Mouse (Mus musculus): Measurements from ENCODE around the gene Plin3. TPM values are rescaled to one million over a fixed set of nuclear protein-coding genes. Genes with fewer than 3 reads are reported as not detected.
A peak's percentile ranks its signal among the peaks of the same experiment; 100 is the strongest.

Plin3 gene
- polyA plus RNA-seq, 1 experiment from 2014 or later, result 14.8 TPM

GRCm38 (mm10) chr17:56296201-56296600, 3.5 kb upstream of the Plin3 start:
- Histone ChIP-seq H3K9ac (replicated peaks) (no peak overlapping the region), H3K9me3 (no peaks in the 10 kb centered on the region), H3K4me1 (replicated peaks) (peaks cover 4% of the 10 kb centered on the region; the same call in 1 of the 2 replicates), H3K4me3 (replicated peaks) (no peak overlapping the region), H3K27me3 (no peaks in the 10 kb centered on the region), H3K4me2 (replicated peaks) (no peak overlapping the region), H3K36me3 (no peaks in the 10 kb centered on the region), H3K27ac (no peak overlapping the region)
- WGBS, result 67% methylated on average over 1 of the region's 1 CpGs
- no peak for ATAC-seq

GRCm38 (mm10) chr17:56294241-56294640, 1.6 kb upstream of the Plin3 start:
- Histone ChIP-seq H3K9ac (replicated peaks) (no peak overlapping the region), H3K4me1 (replicated peaks) (peaks cover 22% of the 10 kb centered on the region), H3K27me3 (no peaks in the 10 kb centered on the region), H3K36me3 (no peaks in the 10 kb centered on the region), H3K27ac (no peak overlapping the region), H3K4me3 (replicated peaks) (no peak overlapping the region), H3K9me3 (no peaks in the 10 kb centered on the region), H3K4me2 (replicated peaks) (no peak overlapping the region)
- WGBS, result 92% methylated on average over 19 of the region's 19 CpGs
- ATAC-seq, result no peak

- 73% methylated on average over 1 of the region's 1 CpGs for WGBS
- Histone ChIP-seq H3K4me2 (replicated peaks) (no peak overlapping the region), H3K27ac (no peak overlapping the region), H3K27me3 (no peaks in the 10 kb centered on the region), H3K4me3 (replicated peaks) (no peak overlapping the region), H3K36me3 (no peaks in the 10 kb centered on the region), H3K9me3 (no peaks in the 10 kb centered on the region), H3K4me1 (replicated peaks) (peaks cover 29% of the 10 kb centered on the region), H3K9ac (replicated peaks) (no peak overlapping the region)
- no peak for ATAC-seq
Measured at GRCm38 (mm10) chr17:56293291-56293690, 618 bp upstream of the Plin3 start.

- no peak for ATAC-seq
- WGBS, result 49% methylated on average over 7 of the region's 7 CpGs
- no peak overlapping the region for H3K4me2 ChIP-seq (replicated peaks)
Measured at GRCm38 (mm10) chr17:56291826-56292475, 722 bp downstream of the Plin3 start.

GRCm38 (mm10) chr17:56291171-56291511, 1.5 kb downstream of the Plin3 start:
- peak overlapping the region; percentile 64; the same call in 1 of the 2 replicates for H3K27ac ChIP-seq
- peak overlapping the region; percentile 30 for H3K4me3 ChIP-seq (replicated peaks)
- H3K27me3 ChIP-seq, result no peaks in the 10 kb centered on the region
- H3K4me2 ChIP-seq (replicated peaks), result peak overlapping the region; percentile 49
- H3K36me3 ChIP-seq, result peaks cover 1% of the 10 kb centered on the region; the same call in 1 of the 2 replicates
- H3K9me3 ChIP-seq, result no peaks in the 10 kb centered on the region
- WGBS, result 2% methylated on average over 16 of the region's 16 CpGs
- H3K4me1 ChIP-seq (replicated peaks), result peaks cover 36% of the 10 kb centered on the region
- ATAC-seq, result peak; percentile 88
- H3K9ac ChIP-seq (replicated peaks), result no peak overlapping the region; the same call in 1 of the 2 replicates

More at GRCm38 (mm10) chr17:56291826-56292475, 722 bp downstream of the Plin3 start:
- Histone ChIP-seq H3K4me3 (replicated peaks) (no peak overlapping the region), H3K27ac (peak overlapping the region; percentile 48; the same call in 1 of the 2 replicates), H3K4me1 (replicated peaks) (peaks cover 36% of the 10 kb centered on the region), H3K27me3 (no peaks in the 10 kb centered on the region), H3K9me3 (no peaks in the 10 kb centered on the region), H3K36me3 (no peaks in the 10 kb centered on the region), H3K9ac (replicated peaks) (no peak overlapping the region)

GRCm38 (mm10) chr17:56290388-56291170, 2.1 kb downstream of the Plin3 start:
- H3K36me3 ChIP-seq, result peaks cover 5% of the 10 kb centered on the region; the same call in 1 of the 2 replicates
- H3K27ac ChIP-seq, result peak overlapping the region; percentile 64
- peak overlapping the region; percentile 30 for H3K4me3 ChIP-seq (replicated peaks)
- H3K27me3 ChIP-seq, result no peaks in the 10 kb centered on the region
- no peaks in the 10 kb centered on the region for H3K9me3 ChIP-seq
- H3K4me1 ChIP-seq (replicated peaks), result peaks cover 36% of the 10 kb centered on the region
- 3% methylated on average over 17 of the region's 17 CpGs for WGBS
- peak overlapping the region; percentile 49 for H3K4me2 ChIP-seq (replicated peaks)
- peak overlapping the region; percentile 52 for H3K9ac ChIP-seq (replicated peaks)
- ATAC-seq, result peak; percentile 53

GRCm38 (mm10) chr17:56289371-56290331, 3.0 kb downstream of the Plin3 start:
- no peaks in the 10 kb centered on the region for H3K9me3 ChIP-seq
- peak overlapping the region; percentile 30 for H3K4me3 ChIP-seq (replicated peaks)
- peaks cover 36% of the 10 kb centered on the region for H3K4me1 ChIP-seq (replicated peaks)
- no peak for ATAC-seq
- WGBS, result 2% methylated on average over 23 of the region's 23 CpGs
- H3K9ac ChIP-seq (replicated peaks), result peak overlapping the region; percentile 52
- no peaks in the 10 kb centered on the region for H3K27me3 ChIP-seq
- H3K36me3 ChIP-seq, result peaks cover 5% of the 10 kb centered on the region; the same call in 1 of the 2 replicates
- H3K4me2 ChIP-seq (replicated peaks), result peak overlapping the region; percentile 49
- peak overlapping the region; percentile 64 for H3K27ac ChIP-seq

- 0 out of 2 replicates have a peak overlapping the region, but pooled peaks have one; percentile 30 for H3K4me3 ChIP-seq (replicated peaks)
- WGBS, result 40% methylated on average over 3 of the region's 3 CpGs
- peak overlapping the region; percentile 49 for H3K4me2 ChIP-seq (replicated peaks)
- no peaks in the 10 kb centered on the region for H3K27me3 ChIP-seq
- ATAC-seq, result no peak
- peaks cover 36% of the 10 kb centered on the region for H3K4me1 ChIP-seq (replicated peaks)
- peaks cover 5% of the 10 kb centered on the region; the same call in 1 of the 2 replicates for H3K36me3 ChIP-seq
- H3K9ac ChIP-seq (replicated peaks), result no peak overlapping the region
- peak overlapping the region; percentile 64 for H3K27ac ChIP-seq
- H3K9me3 ChIP-seq, result no peaks in the 10 kb centered on the region
Measured at GRCm38 (mm10) chr17:56288866-56289265, 3.8 kb downstream of the Plin3 start.

- 81% methylated on average over 3 of the region's 3 CpGs for WGBS
- no peak for ATAC-seq
- Histone ChIP-seq H3K36me3 (peaks cover 5% of the 10 kb centered on the region; the same call in 1 of the 2 replicates), H3K4me2 (replicated peaks) (no peak overlapping the region), H3K4me3 (replicated peaks) (no peak overlapping the region), H3K9ac (replicated peaks) (no peak overlapping the region), H3K9me3 (no peaks in the 10 kb centered on the region), H3K4me1 (replicated peaks) (peaks cover 36% of the 10 kb centered on the region), H3K27me3 (no peaks in the 10 kb centered on the region), H3K27ac (no peak overlapping the region)
Measured at GRCm38 (mm10) chr17:56287830-56288229, 4.8 kb downstream of the Plin3 start.

GRCm38 (mm10) chr17:56285995-56286394, 6.7 kb downstream of the Plin3 start:
- Histone ChIP-seq H3K9ac (replicated peaks) (no peak overlapping the region), H3K4me3 (replicated peaks) (no peak overlapping the region), H3K27me3 (no peaks in the 10 kb centered on the region), H3K27ac (no peak overlapping the region), H3K4me2 (replicated peaks) (no peak overlapping the region), H3K36me3 (peaks cover 5% of the 10 kb centered on the region; the same call in 1 of the 2 replicates), H3K9me3 (no peaks in the 10 kb centered on the region), H3K4me1 (replicated peaks) (peaks cover 30% of the 10 kb centered on the region)
- no peak for ATAC-seq
- WGBS, result 93% methylated on average over 11 of the region's 11 CpGs

- Histone ChIP-seq H3K9me3 (no peaks in the 10 kb centered on the region), H3K4me2 (replicated peaks) (no peak overlapping the region), H3K27ac (no peak overlapping the region), H3K4me3 (replicated peaks) (no peak overlapping the region), H3K36me3 (peaks cover 5% of the 10 kb centered on the region; the same call in 1 of the 2 replicates), H3K9ac (replicated peaks) (no peak overlapping the region), H3K27me3 (no peaks in the 10 kb centered on the region), H3K4me1 (replicated peaks) (peaks cover 7% of the 10 kb centered on the region; the same call in 1 of the 2 replicates)
- ATAC-seq, result no peak
- 96% methylated on average over 8 of the region's 8 CpGs for WGBS
Measured at GRCm38 (mm10) chr17:56283316-56283715, 9.4 kb downstream of the Plin3 start.

All from midbrain, embryonic 13.5 days (tissue).